Mouse (Mus musculus) T-helper 1 cell (primary cell): ENCODE results near the gene Fam129a.
"Not testable (repeated sequence)": the region's sequence is repeated elsewhere in the genome, so short reads cannot be mapped to it uniquely, and the experiment has no call there.

Source experiments
- in situ Hi-C: fragments of 300-600 bp; cut with MboI, MseI; formaldehyde crosslinking; loops from one replicate; pipeline ENCODE4 v1.15.1; 2025; ENCODE audit warnings: high pct_unique_total_duplicates

The Fam129a gene

DNA sequence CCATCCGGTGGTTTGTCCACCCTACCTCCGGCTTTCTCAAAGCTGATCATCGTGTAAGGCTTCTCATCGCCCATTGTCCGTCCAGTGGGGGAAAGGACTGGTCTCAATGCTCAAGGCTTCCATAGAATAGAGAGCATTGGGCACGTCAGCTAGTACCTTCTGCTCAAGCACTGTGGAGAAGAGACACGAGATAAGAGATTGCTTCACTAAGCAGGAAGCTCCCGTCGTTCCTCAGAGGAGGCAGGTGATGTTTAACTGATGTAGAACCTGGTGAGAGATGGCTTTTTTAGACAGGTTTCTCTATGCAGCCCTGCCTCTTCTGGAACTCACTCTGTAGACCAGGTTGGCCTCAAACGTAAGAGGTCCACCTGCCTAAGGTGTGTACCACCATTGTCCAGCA is 93.4 kb downstream of the Fam129a start:
- in situ Hi-C loops = no loop called here

GRCm38 (mm10) chr1:151664837-151665431 is 93.9 kb downstream of the Fam129a start:
- in situ Hi-C loops = no loop called here

GRCm38 (mm10) chr1:151667351-151668074 is 96.5 kb downstream of the Fam129a start:
- in situ Hi-C loops = no loop called here

- in situ Hi-C loops = no loop called here
Measured at GRCm38 (mm10) chr1:151670006-151670591, 99.1 kb downstream of the Fam129a start.

DNA sequence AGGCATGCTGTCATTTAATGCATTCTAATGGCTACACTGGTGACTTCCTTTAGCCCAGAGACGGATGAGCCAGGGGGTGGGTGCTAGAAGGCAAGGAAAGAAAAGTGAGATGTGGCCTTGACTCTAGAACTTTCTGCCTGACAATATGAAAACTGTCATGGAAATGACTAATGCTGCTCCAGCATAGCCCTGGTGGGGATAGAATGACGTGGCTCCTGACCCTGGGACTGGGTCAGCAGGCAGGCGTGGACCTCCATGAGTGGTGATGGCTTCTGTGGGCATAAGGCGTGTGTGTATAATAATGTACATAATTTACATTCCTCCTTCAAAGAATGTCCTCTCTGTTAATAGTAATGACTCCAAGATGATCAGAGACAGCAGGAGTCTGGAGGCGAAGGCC is 104.7 kb downstream of the Fam129a start:
- in situ Hi-C loops = no loop called here

GRCm38 (mm10) chr1:151677185-151677809 is 106.3 kb downstream of the Fam129a start:
- in situ Hi-C loops = no loop called here

GRCm38 (mm10) chr1:151677975-151678374 is 107.0 kb downstream of the Fam129a start:
- in situ Hi-C loops = no loop called here

- in situ Hi-C loops = no loop called here
Measured at GRCm38 (mm10) chr1:151679153-151679552, 108.2 kb downstream of the Fam129a start.

DNA sequence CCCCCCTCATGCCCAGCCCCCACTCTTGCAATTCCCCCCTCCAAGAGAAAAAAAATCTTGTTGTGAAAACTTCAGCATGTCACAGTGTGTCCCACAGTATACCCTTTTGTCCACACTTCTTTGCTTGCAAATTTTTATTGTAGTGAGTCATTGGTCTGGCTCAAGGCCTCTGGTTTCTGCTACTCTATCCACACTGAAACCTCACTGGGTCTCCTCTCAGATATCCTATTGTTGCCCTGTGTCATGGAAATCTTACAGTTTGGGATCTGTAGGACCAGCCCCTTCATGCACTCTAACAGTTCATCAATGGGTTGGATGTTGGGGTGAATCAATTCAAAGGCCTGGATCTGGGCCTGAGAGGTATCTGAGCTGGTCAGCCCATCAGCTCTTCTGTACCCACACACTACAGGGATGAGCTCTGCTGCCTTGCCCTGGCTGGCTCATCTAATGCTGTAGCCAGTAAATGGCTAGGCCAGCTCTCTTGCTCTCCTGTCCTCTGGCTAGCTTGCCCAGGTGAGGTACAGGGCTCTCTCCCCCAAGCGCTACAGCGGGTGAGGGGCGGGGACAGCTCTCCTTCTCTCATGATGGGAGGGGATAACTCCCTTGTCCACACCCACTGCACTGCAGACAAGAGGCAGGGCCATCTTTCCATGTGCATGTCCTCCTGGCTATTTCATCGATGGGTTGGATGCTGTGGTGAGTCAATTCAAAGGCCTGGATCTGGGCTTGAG is 109.1 kb downstream of the Fam129a start:
- in situ Hi-C loops = no loop called here

DNA sequence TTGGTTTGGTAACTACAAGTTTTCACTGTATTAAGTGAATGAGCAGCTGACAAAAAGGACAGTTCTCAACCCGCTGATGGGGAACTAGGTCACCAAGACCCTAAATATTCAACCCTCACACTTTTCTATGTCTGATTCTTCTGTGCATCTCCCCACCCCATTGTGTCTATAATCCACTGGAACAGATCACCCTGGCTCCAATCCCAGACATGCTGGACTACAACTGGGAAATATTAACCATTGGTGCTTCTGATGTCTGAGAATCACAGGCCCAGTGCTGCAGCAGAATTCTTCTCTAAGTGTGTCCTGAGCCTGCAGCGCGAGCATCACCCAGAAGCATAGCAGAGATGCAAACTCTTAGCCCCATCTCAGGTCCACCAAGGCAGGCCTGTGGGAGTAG is 110.0 kb downstream of the Fam129a start:
- in situ Hi-C loops = no loop called here

- in situ Hi-C loops = no loop called here
Measured at GRCm38 (mm10) chr1:151682896-151683295, 111.9 kb downstream of the Fam129a start.

DNA sequence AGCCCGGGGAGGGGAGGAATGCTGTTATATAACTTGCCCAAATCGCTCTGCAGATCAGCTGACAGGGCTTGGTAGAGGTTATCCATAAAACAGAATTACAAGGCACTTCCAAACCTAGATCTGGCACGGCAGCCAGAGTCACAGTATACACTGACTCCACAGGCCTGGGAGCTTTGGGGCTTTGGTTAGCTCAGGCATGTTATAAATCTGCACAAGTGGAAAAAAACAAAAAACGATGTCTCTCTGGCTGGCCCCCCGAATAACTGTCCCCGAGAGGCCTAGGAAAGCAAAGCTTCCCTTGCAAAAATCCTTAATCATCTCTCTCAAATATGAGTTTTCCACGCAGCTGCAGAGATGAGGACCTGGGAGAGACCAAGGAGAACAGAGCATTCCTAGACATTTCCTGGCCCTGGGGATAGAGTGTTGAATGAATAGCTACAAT is 113.5 kb downstream of the Fam129a start:
- in situ Hi-C loops = no loop called here

- in situ Hi-C loops = no loop called here
Measured at GRCm38 (mm10) chr1:151684978-151685377, 114.0 kb downstream of the Fam129a start.

GRCm38 (mm10) chr1:151685666-151686309 is 114.8 kb downstream of the Fam129a start:
- in situ Hi-C loops = no loop called here

DNA sequence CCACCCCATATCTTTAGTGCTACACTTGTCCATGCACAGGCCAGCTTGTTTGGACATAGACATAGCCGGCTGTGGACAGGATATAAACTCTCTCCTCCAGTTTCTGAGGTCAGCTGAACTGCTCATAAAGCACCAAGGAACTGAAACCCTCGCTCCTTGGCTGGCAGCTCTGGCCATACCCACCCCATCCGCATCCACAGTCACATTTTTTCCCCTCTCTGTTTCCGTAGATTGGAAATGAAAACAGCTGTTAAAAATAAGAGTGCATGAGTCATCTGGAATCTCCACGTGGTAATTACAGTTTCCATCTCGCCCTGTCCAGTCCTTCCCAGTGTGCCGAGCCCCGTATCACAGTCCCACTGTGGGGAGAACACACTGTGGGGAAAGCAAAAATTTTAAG is 115.7 kb downstream of the Fam129a start:
- in situ Hi-C loops = no loop called here

GRCm38 (mm10) chr1:151689032-151689431 is 118.0 kb downstream of the Fam129a start:
- in situ Hi-C loops = no loop called here

GRCm38 (mm10) chr1:151689561-151689960 is 118.6 kb downstream of the Fam129a start:
- in situ Hi-C loops = no loop called here

DNA sequence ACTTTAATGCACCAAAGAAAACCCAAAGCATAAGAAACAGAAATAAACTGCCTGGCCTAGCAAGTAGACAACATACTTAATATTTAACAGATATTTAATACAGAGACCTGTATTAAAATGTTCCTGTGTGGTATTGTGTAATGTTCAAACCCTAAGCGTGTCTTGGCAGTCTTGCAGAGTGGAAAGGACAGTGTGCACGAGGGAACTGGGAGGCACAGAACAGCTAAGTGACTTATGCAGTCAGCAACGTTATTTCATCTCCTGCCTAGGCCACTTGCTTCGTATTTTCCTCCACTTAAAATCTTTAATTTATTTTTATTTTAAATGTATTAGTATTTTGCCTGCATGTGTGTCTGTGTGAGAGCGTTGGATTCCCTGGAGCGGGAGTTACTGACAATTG is 119.1 kb downstream of the Fam129a start:
- in situ Hi-C loops = no loop called here

- in situ Hi-C loops = no loop called here
Measured at GRCm38 (mm10) chr1:151690583-151691193, 119.7 kb downstream of the Fam129a start.

- in situ Hi-C loops = not testable (repeated sequence)
Measured at GRCm38 (mm10) chr1:151692867-151693266, 121.9 kb downstream of the Fam129a start.

DNA sequence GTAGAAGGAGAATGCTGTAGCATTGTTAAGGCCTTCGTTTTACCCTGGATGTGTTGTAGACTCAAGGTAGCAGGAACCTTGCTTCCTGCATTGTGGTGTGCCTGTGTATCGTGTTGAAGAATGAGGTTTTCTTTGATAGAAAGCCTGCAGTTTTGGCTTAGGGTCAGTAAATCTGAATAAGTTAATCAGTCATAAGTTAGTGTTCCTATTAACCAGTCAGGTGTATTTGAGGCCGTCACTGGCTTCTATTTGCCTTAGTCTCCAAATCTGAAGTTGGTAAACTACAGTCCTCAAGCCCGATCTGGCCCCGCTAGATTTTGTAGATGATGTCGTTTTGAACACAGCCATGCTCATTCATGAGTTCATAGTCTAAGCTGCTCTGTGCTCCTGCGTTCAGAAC is 125.8 kb downstream of the Fam129a start:
- in situ Hi-C loops = no loop called here
